Mouse (Mus musculus) G1E (cell line): Measurements from ENCODE around the gene Tbc1d4.

Source experiments
- CTCF ChIP-seq: IDR thresholded peaks from 2 replicates; pipeline ENCODE4 v1.5.1; 2012; ENCODE audit warnings: low read depth, low read length, inconsistent platforms, mixed read lengths
- GATA1 ChIP-seq: IDR thresholded peaks from 2 replicates; pipeline ENCODE4 v1.6.1; 2012; ENCODE audit warnings: borderline replicate concordance, low read length, inconsistent platforms, mixed read lengths
- GATA2 ChIP-seq: IDR thresholded peaks from 2 replicates; pipeline ENCODE4 v1.6.1; 2012; ENCODE audit warnings: low read depth, low read length, inconsistent platforms, borderline replicate concordance
- POLR2AphosphoS5 ChIP-seq: IDR thresholded peaks from 2 replicates; pipeline ENCODE4 v1.6.1; 2012; ENCODE audit warnings: low read depth, low read length, inconsistent platforms; ENCODE audit not compliant: insufficient replicate concordance
- TAL1 ChIP-seq: conservative IDR thresholded peaks from 2 replicates; pipeline ENCODE4 v1.6.1; 2012; ENCODE audit warnings: low read depth, low read length, inconsistent platforms, mixed read lengths

DNA sequence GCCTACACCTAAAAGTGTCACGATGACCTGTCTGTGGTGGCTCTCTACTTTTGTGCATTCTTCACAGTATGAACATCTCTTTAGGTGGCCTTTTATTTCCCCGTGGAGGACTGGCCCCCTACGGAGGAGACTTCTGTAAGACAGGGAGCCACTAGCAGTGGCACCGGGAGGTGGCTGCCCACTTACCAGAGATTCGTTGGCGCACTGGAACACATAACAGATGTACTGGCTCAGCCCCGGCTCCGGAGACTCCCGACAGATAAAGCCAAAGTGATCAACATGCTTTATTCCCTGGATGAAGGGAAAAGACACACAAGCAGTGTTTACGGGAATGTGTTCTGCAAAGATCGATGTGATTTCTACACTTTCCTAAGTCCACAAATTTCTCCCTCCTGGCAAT, 108.2 kb downstream of the Tbc1d4 start:
- no peak for TF ChIP-seq TAL1
- no peak for TF ChIP-seq CTCF
- no peak for TF ChIP-seq GATA2
- no peak for TF ChIP-seq GATA1
- TF ChIP-seq POLR2AphosphoS5, result no peak
